Comparison of ENCODE assay signal across 8 mouse cellular contexts in the genomic region with DNA sequence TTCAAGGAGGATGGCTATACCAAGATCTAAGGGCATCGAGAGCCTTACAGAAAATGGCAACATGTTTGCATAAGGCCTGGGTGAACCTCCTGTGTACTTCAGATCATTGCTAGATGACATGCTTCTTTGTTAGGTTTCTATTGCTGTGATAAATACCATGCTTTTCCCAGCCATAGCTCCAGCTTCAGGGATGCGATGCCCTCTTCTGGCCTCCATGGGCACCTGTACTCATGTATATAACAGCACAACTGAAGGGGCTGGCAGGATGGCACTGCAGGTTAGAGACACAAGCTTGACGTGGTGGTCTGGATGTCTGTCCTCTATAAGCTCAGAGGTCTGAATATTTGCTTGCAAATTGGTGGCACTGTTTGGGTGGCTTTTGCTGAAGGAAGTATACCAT. TPM values are rescaled to one million over a fixed set of nuclear protein-coding genes. Genes with fewer than 3 reads are reported as not detected.
DNase-seq lines count a peak whose midpoint lies in the region; ATAC-seq and TF ChIP-seq lines count a peak whose summit lies in the region.

No protein-coding gene starts in this region.

- no peak overlapping the region for H3K27ac ChIP-seq in heart, postnatal 0 days (ENCODE audit: low read depth)
- H3K27ac ChIP-seq in midbrain, embryonic 12.5 days (replicated peaks) = no peak overlapping the region

- TF ChIP-seq EP300 in heart, postnatal 0 days (IDR thresholded peaks at IDR 0.05; ENCODE audit: low read depth) = no peak

- 59% methylated on average over 3 of the region's 3 CpGs for WGBS in heart, postnatal 0 days
- 63% methylated on average over 3 of the region's 3 CpGs for WGBS in midbrain, embryonic 12.5 days

- no peak overlapping the region for H3K4me3 ChIP-seq in heart, postnatal 0 days (ENCODE audit: low read depth, low read length)
- no peak overlapping the region for H3K4me3 ChIP-seq in C2C12 (ENCODE audit: insufficient read depth, poor library complexity, severe bottlenecking)
- H3K4me3 ChIP-seq in midbrain, embryonic 12.5 days = no peak overlapping the region

- no peaks in the 10 kb centered on the region for H3K79me3 ChIP-seq in C2C12 (ENCODE audit: low read depth)

- no peaks in the 10 kb centered on the region for H3K9me3 ChIP-seq in heart, postnatal 0 days (replicated peaks; ENCODE audit: control insufficient read depth, low read length)
- H3K9me3 ChIP-seq in midbrain, embryonic 12.5 days = no peaks in the 10 kb centered on the region

- peak; percentile 62 for TF ChIP-seq CTCF in heart, postnatal 0 days (IDR thresholded peaks at IDR 0.05; ENCODE audit: low read depth)
- TF ChIP-seq CTCF in C2C12 (IDR thresholded peaks at IDR 0.05; ENCODE audit: control insufficient read depth, insufficient read depth, insufficient read length) = peak; percentile 17

- H3K36me3 ChIP-seq in heart, postnatal 0 days (replicated peaks; ENCODE audit: control insufficient read depth, insufficient read depth, low read length) = no peaks in the 10 kb centered on the region
- H3K36me3 ChIP-seq in C2C12 (ENCODE audit: control insufficient read depth, insufficient read depth) = no peaks in the 10 kb centered on the region
- no peaks in the 10 kb centered on the region for H3K36me3 ChIP-seq in midbrain, embryonic 12.5 days

- H3K27me3 ChIP-seq in heart, postnatal 0 days (ENCODE audit: control insufficient read depth, insufficient read depth, low read length) = 0 out of 2 replicates have a peak, but pooled peaks cover 4% of the 10 kb centered on the region
- H3K27me3 ChIP-seq in C2C12 (ENCODE audit: control insufficient read depth, insufficient read depth, insufficient read length) = peaks cover 23% of the 10 kb centered on the region
- H3K27me3 ChIP-seq in midbrain, embryonic 12.5 days = 0 out of 2 replicates have a peak, but pooled peaks cover 6% of the 10 kb centered on the region

- no peak overlapping the region for H3ac ChIP-seq in C2C12 (ENCODE audit: control insufficient read depth, insufficient read length, low read depth)

- no peaks in the 10 kb centered on the region for H3K4me1 ChIP-seq in heart, postnatal 0 days (ENCODE audit: control insufficient read depth, insufficient read depth)
- H3K4me1 ChIP-seq in midbrain, embryonic 12.5 days = no peaks in the 10 kb centered on the region; the same call in 1 of the 2 replicates

- H3K9ac ChIP-seq in heart, postnatal 0 days (replicated peaks; ENCODE audit: low read depth, low read length) = no peak overlapping the region
- no peak overlapping the region for H3K9ac ChIP-seq in midbrain, embryonic 12.5 days (replicated peaks)

- intact Hi-C loops in heart, postnatal 36 days (cut with DNase I) = no loop called here

- no peak overlapping the region for H3K4me2 ChIP-seq in heart, postnatal 0 days (ENCODE audit: low read depth, low read length)
- H3K4me2 ChIP-seq in midbrain, embryonic 12.5 days (replicated peaks) = no peak overlapping the region

- peak; percentile 22 for DNase-seq in heart, postnatal 0 days (ENCODE audit: low spot score)
- DNase-seq in heart, postnatal 36 days = no peak
- DNase-seq in adipocyte (ENCODE audit: low spot score) = peak; percentile 27
- peak; percentile 23 for DNase-seq in forelimb bud, embryonic 11.5 days (ENCODE audit: low read depth, low spot score)
- DNase-seq in left cerebral cortex, adult 11 months (ENCODE audit: low spot score) = no peak
- no peak for DNase-seq in urinary bladder, postnatal 36 days (ENCODE audit: low spot score in 2 of 2)

- H3K79me2 ChIP-seq in C2C12 (ENCODE audit: control insufficient read depth, insufficient read depth) = no peaks in the 10 kb centered on the region

- ATAC-seq in heart, postnatal 0 days (ENCODE audit: insufficient read depth, low read depth) = no peak
- peak; percentile 63; the same call in 1 of the 2 replicates for ATAC-seq in midbrain, embryonic 12.5 days (ENCODE audit: low FRiP score, low read depth)

TF ChIP-seq in C2C12, 6 proteins besides CTCF, POLR2A, EP300 and RAD21:
- TF ChIP-seq USF1 (IDR thresholded peaks at IDR 0.05; ENCODE audit: low read depth) = no peak
- no peak for TF ChIP-seq FOSL1 (IDR thresholded peaks at IDR 0.05; ENCODE audit: insufficient read depth, low read length, poor library complexity, severe bottlenecking)
- no peak for TF ChIP-seq CEBPB (IDR thresholded peaks at IDR 0.05; ENCODE audit: low read depth)
- TF ChIP-seq MYOD1 (IDR thresholded peaks at IDR 0.05; ENCODE audit: control insufficient read depth, insufficient read length, low read depth) = no peak
- TF ChIP-seq MAX (IDR thresholded peaks at IDR 0.05) = no peak
- TF ChIP-seq MYOG (IDR thresholded peaks at IDR 0.05; ENCODE audit: control insufficient read depth, extremely low read depth, insufficient read length) = no peak

RNA-seq across cellular contexts. Expression of gene Rad21l, which starts 14.0 kb away (rescaled TPM):
- total RNA-seq in heart, postnatal 0 days (2014; rRNA removed; ENCODE audit: low replicate concordance) = not detected in 2 replicates
- not detected in 2 replicates for polyA plus RNA-seq in heart, postnatal 0 days (2015; fragmentation: Nextera tagmentation; extraction: Ambion mirVana)
- total RNA-seq in heart, postnatal 36 days (2021) = not detected
- polyA plus RNA-seq in C2C12 (2012; fragmentation: generic; extraction: Trizol) = not detected
- polyA plus RNA-seq in midbrain, embryonic 12.5 days (2016; fragmentation: Nextera tagmentation; extraction: Ambion mirVana) = not detected in 2 replicates

RNA-seq across cellular contexts. Expression of gene Tmem74b, which starts 19.5 kb away (rescaled TPM):
- total RNA-seq in heart, postnatal 0 days (2014; rRNA removed; ENCODE audit: low replicate concordance) = 1.2 and 1.6 TPM in 2 replicates
- polyA plus RNA-seq in heart, postnatal 0 days (2015; fragmentation: Nextera tagmentation; extraction: Ambion mirVana) = 3.6 and 3.8 TPM in 2 replicates
- total RNA-seq in heart, postnatal 36 days (2021) = 1 to 10 TPM; 4.3 to 5.2 TPM
- 0.02 TPM for polyA plus RNA-seq in C2C12 (2012; fragmentation: generic; extraction: Trizol)
- polyA plus RNA-seq in midbrain, embryonic 12.5 days (2016; fragmentation: Nextera tagmentation; extraction: Ambion mirVana) = 7.8 and 8.0 TPM in 2 replicates

RNA-seq across cellular contexts. Expression of gene Snph, which starts 50.0 kb away (rescaled TPM):
- 0.11 and 0.15 TPM in 2 replicates for total RNA-seq in heart, postnatal 0 days (2014; rRNA removed; ENCODE audit: low replicate concordance)
- polyA plus RNA-seq in heart, postnatal 0 days (2015; fragmentation: Nextera tagmentation; extraction: Ambion mirVana) = 0.05 TPM in 1 of 2 replicates, not detected in the other
- total RNA-seq in heart, postnatal 36 days (2021) = 1 to 10 TPM; 4.0 to 4.8 TPM
- polyA plus RNA-seq in C2C12 (2012; fragmentation: generic; extraction: Trizol) = not detected
- 5.5 and 6.3 TPM in 2 replicates for polyA plus RNA-seq in midbrain, embryonic 12.5 days (2016; fragmentation: Nextera tagmentation; extraction: Ambion mirVana)

Comparison
In these comparisons a context has a peak if more than half of its experiments do, and no peak if none do; other contexts are left out.
1. DNase-seq: peak in heart, postnatal 0 days (single experiment), adipocyte (single experiment) and forelimb bud, embryonic 11.5 days (single experiment); none in heart, postnatal 36 days (0 of 2), left cerebral cortex, adult 11 months (single experiment) and urinary bladder, postnatal 36 days (0 of 2).